Mouse (Mus musculus) gonadal fat pad, adult 2 months (tissue): ENCODE results near the gene Mrps21. TPM values are rescaled to one million over a fixed set of nuclear protein-coding genes. Genes with fewer than 3 reads are reported as not detected.
"Not testable (repeated sequence)": the region's sequence is repeated elsewhere in the genome, so short reads cannot be mapped to it uniquely, and the experiment has no call there.

ENCODE experiments used
- DNase-seq: peaks from one replicate; pipeline ENCODE4 v3.0.0-alpha.2; 2012; ENCODE audit warnings: low read depth
- polyA plus RNA-seq: library from polyadenylated mRNA; depleted of rRNA; stranded (reverse); fragments of >200 nt; gene quantifications from 2 replicates; pipeline ENCODE4 v1.2.3, GENCODE M21; 2012; rRNA removed

The Mrps21 gene
- 87.1 and 129 TPM in 2 replicates for polyA plus RNA-seq

DNA sequence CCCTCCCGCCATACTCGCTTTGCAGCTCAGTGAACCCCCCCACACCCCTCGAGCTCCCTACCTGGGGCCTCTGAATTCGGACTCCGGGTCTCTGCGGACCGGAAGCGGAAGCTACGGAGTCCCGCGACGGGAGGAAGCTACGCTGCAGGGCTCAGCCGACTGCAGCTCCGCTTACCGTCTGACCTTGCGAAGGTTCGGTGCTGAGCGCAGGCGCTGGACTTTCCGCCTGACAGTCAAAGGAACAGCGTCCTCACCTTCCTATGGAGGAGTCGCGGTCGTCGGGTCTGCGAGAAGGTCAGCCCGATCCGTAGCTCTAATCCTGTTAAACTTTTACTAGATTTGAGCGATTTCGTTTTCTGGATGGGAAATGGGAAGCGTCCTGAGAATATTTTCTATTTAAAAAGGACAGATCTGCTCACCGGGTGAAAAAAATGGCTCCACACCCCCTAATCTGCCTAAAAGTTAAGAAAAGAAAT is at the start of gene Mrps21:
Gene Mrps21 (minus strand): TSS at position 128 of the 476 bp plus-strand sequence.
- DNase-seq = no peak

DNA sequence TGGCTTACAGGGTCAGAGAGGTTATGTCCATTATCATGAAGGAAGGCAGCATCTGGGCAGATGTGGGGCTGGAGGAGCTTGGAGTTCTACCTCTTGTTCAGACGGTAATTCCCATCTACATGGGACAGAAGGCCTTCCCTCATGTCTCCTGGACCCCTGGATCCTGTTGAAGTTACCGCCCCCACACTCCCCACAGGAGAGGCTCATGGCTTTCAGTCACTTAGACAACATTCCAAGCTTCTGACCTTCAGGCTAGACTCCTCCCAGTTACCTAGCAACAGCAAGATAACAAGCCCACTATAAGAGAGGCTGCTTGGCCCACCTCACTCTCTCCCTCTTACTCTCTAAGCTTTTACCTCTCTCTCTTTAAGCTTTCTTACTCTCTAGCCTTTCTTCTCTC is 49.2 kb upstream of the Mrps21 start:
- DNase-seq = not testable (repeated sequence)

- DNase-seq = no peak
Observed at GRCm38 (mm10) chr3:95916760-95917159, 45.4 kb upstream of the Mrps21 start.

DNA sequence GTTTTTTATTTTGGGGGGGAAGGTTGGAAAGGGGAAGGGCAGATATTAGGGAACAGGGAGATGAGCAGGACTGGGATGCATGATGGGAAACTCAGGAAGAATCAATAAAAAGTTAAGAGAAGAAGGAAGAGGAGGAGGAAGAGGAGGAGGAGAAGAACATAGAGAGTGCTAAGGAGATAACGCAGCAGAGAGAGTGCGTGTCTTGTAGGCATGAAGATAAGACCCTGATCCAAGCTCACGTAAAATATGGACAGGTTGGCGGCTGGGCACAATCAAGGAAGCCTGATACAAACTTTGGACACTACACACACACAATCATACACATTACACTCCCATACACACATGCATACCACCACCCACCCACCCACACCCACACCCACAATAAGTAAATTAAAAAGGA is 43.4 kb upstream of the Mrps21 start:
- no peak for DNase-seq

GRCm38 (mm10) chr3:95907613-95908012 is 36.3 kb upstream of the Mrps21 start:
- no peak for DNase-seq

- no peak for DNase-seq
Observed at GRCm38 (mm10) chr3:95906860-95907259, 35.5 kb upstream of the Mrps21 start.

DNA sequence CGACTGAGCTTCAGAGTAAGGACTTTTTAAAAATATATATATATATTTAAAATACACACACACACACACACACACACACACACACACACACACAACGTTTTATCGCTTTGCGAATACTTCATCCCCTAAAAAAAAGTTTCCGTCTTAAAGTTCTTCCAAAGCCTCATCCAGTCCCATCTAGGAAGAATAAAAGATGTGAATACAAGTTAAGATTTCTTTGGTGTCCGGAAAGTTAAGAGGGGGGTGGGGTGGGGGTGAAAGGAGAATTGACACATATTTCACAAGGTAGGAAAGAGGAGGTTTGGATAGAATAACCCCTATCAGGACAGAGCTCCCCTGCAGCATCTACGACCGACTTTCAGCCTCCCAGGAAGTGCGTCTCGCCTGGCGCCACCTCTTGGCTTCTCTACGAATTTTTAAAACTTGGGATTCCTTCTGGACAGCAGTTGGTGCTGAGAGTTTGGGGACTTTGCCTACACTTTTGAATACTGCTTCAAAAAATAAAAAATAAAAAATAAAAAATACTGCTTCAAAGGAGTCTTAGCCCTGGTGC is 34.7 kb upstream of the Mrps21 start:
- no peak for DNase-seq

- no peak for DNase-seq
Observed at GRCm38 (mm10) chr3:95905146-95905939, 34.0 kb upstream of the Mrps21 start.

DNA sequence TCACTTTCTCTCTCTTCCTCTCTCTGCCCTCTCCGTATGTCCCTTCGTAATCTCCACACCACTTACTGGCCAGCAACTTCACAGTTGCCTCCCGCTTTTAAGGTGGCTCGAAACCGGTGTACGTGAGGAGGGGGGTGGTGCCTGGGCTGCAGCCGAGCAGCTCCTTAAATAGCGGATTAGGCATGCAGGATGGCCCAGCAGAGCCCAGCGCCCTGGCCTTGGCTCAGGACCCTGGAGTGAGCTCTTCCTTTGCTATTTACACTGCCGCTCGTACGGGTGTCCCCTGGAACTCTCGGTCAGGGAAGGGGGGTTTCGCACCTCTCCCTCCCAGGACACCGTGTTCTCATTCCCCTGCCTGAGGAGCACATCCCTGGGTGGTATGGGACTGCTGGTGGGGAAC is 33.2 kb upstream of the Mrps21 start, which contains the start of gene Car14:
Gene Car14 (minus strand): TSS at position 124 of the 400 bp plus-strand sequence.
- no peak for DNase-seq

GRCm38 (mm10) chr3:95903753-95904502 is 32.6 kb upstream of the Mrps21 start:
- DNase-seq = no peak

- DNase-seq = no peak
Observed at GRCm38 (mm10) chr3:95902643-95903042, 31.3 kb upstream of the Mrps21 start.

- no peak for DNase-seq
Observed at GRCm38 (mm10) chr3:95902373-95902625, 31.0 kb upstream of the Mrps21 start.

DNA sequence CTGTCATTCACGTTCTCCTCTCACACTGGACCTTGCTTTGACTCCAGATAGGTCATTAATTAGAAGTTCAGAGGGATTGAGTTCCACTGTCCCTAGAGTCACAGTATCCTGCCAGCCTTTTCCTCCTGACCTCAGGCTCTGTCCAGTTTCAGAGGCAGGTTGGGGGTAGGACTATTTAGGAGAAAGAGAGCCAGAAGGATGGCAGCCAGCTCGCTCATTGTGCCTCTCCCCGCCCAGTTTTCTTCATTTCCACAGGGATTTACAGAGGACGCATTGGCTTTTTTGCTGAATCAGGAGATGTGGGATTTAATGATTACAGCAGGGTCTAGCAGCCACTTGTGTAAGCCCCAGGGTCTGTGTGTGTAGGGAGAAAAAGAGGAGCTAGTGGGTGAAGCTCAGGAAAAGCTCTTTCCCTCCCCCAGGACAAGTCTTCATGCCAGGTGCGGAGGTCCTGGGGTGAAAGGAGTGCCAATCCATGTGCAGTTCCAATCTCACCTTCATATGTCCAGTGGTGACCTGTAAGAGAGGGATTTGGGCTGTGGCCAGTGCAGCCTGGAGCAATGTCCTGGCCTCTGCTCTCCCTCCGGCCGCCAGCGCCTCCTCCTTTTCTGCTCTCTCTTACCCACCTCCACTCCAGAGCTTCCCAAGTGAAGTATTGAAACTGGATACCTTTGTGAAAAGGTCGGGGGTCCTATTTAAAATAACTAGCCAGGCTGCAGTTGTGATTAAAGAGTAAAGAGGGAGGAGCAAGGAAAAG is 30.5 kb upstream of the Mrps21 start:
- DNase-seq = no peak

- DNase-seq = no peak
Observed at GRCm38 (mm10) chr3:95899800-95900524, 28.6 kb upstream of the Mrps21 start.

DNA sequence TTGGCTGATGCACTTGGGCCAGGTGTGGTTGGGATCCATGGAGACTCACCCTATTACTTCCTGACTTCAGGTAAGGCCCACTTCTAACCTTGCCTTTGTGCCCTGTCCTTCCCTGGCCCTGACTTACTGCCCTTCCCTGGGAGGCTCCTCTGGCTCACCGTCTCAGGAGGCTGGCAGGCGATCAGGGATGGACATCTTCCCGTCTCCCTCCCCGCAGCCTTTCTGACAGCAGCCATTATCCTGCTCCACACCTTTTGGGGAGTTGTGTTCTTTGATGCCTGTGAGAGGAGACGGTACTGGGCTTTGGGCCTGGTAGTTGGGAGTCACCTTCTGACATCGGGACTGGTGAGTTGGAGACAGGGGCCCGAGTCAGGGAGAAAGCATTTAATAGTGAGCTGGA is 24.2 kb upstream of the Mrps21 start:
- DNase-seq = not testable (repeated sequence)

DNA sequence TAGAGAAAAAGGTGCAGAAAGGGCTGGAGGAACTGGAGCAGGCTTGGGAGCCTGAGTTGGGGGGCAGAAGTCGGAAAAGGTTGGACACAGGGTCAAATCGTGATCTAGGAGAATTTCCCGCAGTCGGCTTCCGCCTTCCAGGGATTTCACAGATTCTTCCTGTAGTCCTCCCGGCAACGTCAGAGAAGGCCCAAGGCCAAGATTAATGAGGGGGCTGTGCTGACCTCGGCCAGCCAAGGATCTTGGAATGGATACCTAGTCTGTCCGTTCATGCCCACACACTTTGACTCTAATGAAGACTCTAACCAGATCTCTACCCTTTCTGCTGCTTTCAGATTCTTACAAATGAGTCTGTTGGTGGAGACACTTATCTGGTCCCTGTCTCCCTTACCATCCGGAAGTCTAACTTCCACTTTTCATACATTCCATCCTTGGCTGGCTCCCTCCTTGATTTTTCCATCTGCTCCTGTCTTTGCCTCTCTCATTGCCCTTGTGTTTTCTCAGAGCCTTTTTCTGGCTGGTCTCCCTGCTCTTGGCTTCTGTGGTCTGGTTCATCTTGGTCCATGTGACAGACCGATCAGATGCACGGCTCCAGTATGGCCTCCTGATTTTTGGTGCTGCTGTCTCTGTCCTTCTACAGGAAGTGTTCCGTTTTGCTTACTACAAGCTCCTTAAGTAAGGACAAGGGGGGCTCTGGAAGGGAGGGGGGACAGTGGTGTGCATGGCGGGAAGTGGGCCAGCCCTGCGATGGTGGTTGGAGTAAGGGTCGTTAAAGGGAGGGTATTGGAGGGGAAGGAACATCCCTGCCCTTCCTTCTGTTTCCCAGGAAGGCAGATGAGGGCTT is 23.2 kb upstream of the Mrps21 start:
- DNase-seq = no peak

DNA sequence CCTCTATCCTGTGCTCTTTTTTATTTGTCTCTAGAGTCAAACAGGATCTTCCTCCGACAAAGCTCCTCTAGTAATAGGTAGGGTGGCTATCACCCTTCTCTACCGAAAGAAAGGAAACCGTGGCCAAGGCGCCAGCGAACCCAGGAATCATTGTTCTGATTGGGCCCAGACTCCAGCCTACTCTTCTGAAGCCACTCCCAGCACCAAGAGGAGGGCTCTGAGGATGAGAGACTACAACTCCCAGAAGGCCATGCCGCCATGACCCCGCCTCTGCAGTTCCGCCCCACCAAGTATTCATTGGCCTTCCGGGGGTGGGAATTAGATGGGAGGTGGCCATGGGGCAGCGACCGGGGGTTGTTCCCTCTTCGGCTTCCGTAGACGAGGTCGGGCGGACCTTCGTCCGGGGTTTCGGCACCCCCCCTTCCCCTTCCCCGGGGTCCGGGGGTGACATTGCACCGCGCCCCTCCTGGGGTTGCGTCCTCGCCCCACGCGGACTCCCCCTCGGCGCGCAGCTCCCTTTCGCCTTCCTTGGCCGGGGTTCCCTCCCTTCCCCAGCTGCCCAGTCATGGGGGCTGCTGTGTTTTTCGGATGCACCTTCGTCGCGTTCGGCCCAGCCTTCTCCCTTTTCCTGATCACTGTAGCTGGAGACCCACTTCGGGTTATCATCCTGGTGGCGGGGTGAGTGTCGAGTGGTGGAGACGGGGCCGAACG is 22.4 kb upstream of the Mrps21 start, which contains the start of gene Aph1a:
Gene Aph1a (plus strand): TSS at position 364 of the 711 bp plus-strand sequence.
- DNase-seq = peak; percentile 71

GRCm38 (mm10) chr3:95893126-95893525 is 21.8 kb upstream of the Mrps21 start:
- no peak for DNase-seq
